Comparison of ENCODE assay signal across 8 mouse cellular contexts in the genomic region with DNA sequence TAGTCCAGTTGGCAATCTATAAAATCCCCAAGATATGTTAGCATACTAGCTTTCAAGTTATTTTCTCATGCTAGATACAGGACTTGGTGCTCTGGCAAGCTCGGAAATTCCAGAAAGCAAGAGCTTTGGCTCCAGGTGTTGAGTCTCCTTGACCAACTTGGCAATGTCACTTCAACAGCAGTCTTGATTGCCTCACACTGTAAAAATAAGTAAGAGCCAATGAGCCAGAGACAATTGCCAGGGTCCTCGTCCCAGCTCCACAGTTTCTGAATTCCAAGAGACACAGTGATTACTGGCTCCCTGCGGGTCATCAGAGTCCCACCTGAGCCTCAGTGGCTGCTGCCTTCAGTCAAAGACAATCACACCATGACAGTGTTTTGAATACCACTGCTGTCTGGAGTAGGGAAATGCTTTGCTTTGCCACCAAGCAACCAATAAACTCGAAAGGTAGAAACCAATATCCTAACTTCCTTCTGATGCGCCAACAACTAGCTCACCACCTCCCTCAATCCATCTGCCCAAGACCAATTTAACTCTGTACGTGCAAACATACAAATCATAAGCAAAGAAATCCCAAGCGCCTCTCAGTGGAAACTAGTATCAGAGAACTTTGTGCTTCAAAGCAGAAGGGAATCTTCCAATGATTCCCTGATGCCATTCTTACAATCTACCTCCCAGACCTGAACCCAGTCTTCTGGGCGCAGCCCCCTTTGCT. TPM values are rescaled to one million over a fixed set of nuclear protein-coding genes. Genes with fewer than 3 reads are reported as not detected.
DNase-seq lines count a peak whose midpoint lies in the region; ATAC-seq and TF ChIP-seq lines count a peak whose summit lies in the region.

No protein-coding gene starts in this region.

- H3K27me3 ChIP-seq in heart, embryonic 15.5 days = no peaks in the 10 kb centered on the region
- no peaks in the 10 kb centered on the region for H3K27me3 ChIP-seq in hindbrain, embryonic 14.5 days (ENCODE audit: control insufficient read depth, insufficient read depth, low read length)
- H3K27me3 ChIP-seq in midbrain, embryonic 10.5 days (ENCODE audit: low read depth, poor library complexity, severe bottlenecking) = no peaks in the 10 kb centered on the region

- TF ChIP-seq POLR2A in bone marrow macrophage, adult 2 months (IDR thresholded peaks at IDR 0.05; ENCODE audit: borderline replicate concordance, low read depth, low read length) = no peak

- H3K9ac ChIP-seq in heart, embryonic 15.5 days = peak overlapping the region; percentile 59
- peak overlapping the region; percentile 76 for H3K9ac ChIP-seq in hindbrain, embryonic 14.5 days

- peak overlapping the region; percentile 77 for H3K4me2 ChIP-seq in heart, embryonic 15.5 days
- peak overlapping the region; percentile 66 for H3K4me2 ChIP-seq in hindbrain, embryonic 14.5 days (replicated peaks)

- no peak for TF ChIP-seq CTCF in bone marrow macrophage, adult 2 months (IDR thresholded peaks at IDR 0.05; ENCODE audit: low read depth, low read length)

- WGBS in heart, embryonic 15.5 days = 38% methylated on average over 8 of the region's 8 CpGs
- 47% methylated on average over 8 of the region's 8 CpGs for WGBS in hindbrain, embryonic 14.5 days
- WGBS in midbrain, embryonic 10.5 days = 57% methylated on average over 8 of the region's 8 CpGs

- peak overlapping the region; percentile 87 for H3K27ac ChIP-seq in heart, embryonic 15.5 days
- peak overlapping the region; percentile 84 for H3K27ac ChIP-seq in bone marrow macrophage, adult 2 months (ENCODE audit: insufficient read depth, low read depth, low read length)
- H3K27ac ChIP-seq in hindbrain, embryonic 14.5 days = peak overlapping the region; percentile 89
- H3K27ac ChIP-seq in midbrain, embryonic 10.5 days (replicated peaks) = peak overlapping the region; percentile 92

- H3K4me3 ChIP-seq in heart, embryonic 15.5 days = peak overlapping the region; percentile 66
- H3K4me3 ChIP-seq in bone marrow macrophage, adult 2 months (ENCODE audit: insufficient read depth, low read length) = peak overlapping the region; percentile 71
- H3K4me3 ChIP-seq in hindbrain, embryonic 14.5 days (replicated peaks; ENCODE audit: low read length) = peak overlapping the region; percentile 71
- peak overlapping the region; percentile 81 for H3K4me3 ChIP-seq in midbrain, embryonic 10.5 days

- ATAC-seq in heart, embryonic 15.5 days (replicated peaks; ENCODE audit: insufficient number of reproducible peaks, insufficient read depth, low FRiP score, low read depth) = no peak
- no peak for ATAC-seq in hindbrain, embryonic 14.5 days (ENCODE audit: low FRiP score)

- no peak for DNase-seq in heart, adult 8-10 months (ENCODE audit: low spot score)
- DNase-seq in hindbrain, embryonic 14.5 days (ENCODE audit: low spot score) = no peak
- no peak for DNase-seq in midbrain, embryonic 10.5 days (ENCODE audit: low spot score)
- DNase-seq in ovary, postnatal 36 days (ENCODE audit: low spot score) = no peak
- no peak for DNase-seq in cerebellum, postnatal 10 days
- no peak for DNase-seq in cerebellum, postnatal 14 days

- H3K36me3 ChIP-seq in heart, embryonic 15.5 days = peaks cover 20% of the 10 kb centered on the region
- peaks cover 27% of the 10 kb centered on the region for H3K36me3 ChIP-seq in hindbrain, embryonic 14.5 days (replicated peaks; ENCODE audit: control insufficient read depth, insufficient read depth)
- peaks cover 44% of the 10 kb centered on the region for H3K36me3 ChIP-seq in midbrain, embryonic 10.5 days

- H3K4me1 ChIP-seq in heart, embryonic 15.5 days (replicated peaks) = peaks cover 26% of the 10 kb centered on the region
- H3K4me1 ChIP-seq in bone marrow macrophage, adult 2 months (ENCODE audit: control insufficient read depth, insufficient read depth, low read length) = peaks cover 34% of the 10 kb centered on the region
- H3K4me1 ChIP-seq in hindbrain, embryonic 14.5 days (replicated peaks; ENCODE audit: control insufficient read depth, insufficient read depth, low read length) = peaks cover 9% of the 10 kb centered on the region; the same call in 1 of the 2 replicates
- H3K4me1 ChIP-seq in midbrain, embryonic 10.5 days = peaks cover 17% of the 10 kb centered on the region

- H3K9me3 ChIP-seq in heart, embryonic 15.5 days (replicated peaks) = no peaks in the 10 kb centered on the region
- no peaks in the 10 kb centered on the region for H3K9me3 ChIP-seq in hindbrain, embryonic 14.5 days (ENCODE audit: control insufficient read depth, low read length)
- no peaks in the 10 kb centered on the region for H3K9me3 ChIP-seq in midbrain, embryonic 10.5 days (replicated peaks)

RNA-seq across cellular contexts. Expression of a gene that starts 0.9 kb away (rescaled TPM):
- 7.8 and 10.7 TPM in 2 replicates for polyA plus RNA-seq in heart, embryonic 15.5 days (2015; fragmentation: Nextera tagmentation; extraction: Ambion mirVana)
- total RNA-seq in heart, adult 8-10 months (2022) = 10 to 100 TPM; 11.6 to 15.9 (median 13.3) TPM
- polyA plus RNA-seq in bone marrow macrophage, adult 2 months (2012; ENCODE audit: insufficient read depth, insufficient read length, missing spikeins) = 85.3 and 90.3 TPM in 2 replicates
- polyA plus RNA-seq in hindbrain, embryonic 14.5 days (2014; fragmentation: Nextera tagmentation; extraction: Ambion mirVana) = 15.0 and 15.5 TPM in 2 replicates
- polyA plus RNA-seq in midbrain, embryonic 10.5 days (2016; fragmentation: Nextera tagmentation; extraction: Ambion mirVana) = 11.4 and 13.0 TPM in 2 replicates

RNA-seq across cellular contexts. Expression of a gene that starts 10.2 kb away (rescaled TPM):
- not detected in 2 replicates for polyA plus RNA-seq in heart, embryonic 15.5 days (2015; fragmentation: Nextera tagmentation; extraction: Ambion mirVana)
- total RNA-seq in heart, adult 8-10 months (2022) = not detected
- not detected in 2 replicates for polyA plus RNA-seq in bone marrow macrophage, adult 2 months (2012; ENCODE audit: insufficient read depth, insufficient read length, missing spikeins)
- not detected in 2 replicates for polyA plus RNA-seq in hindbrain, embryonic 14.5 days (2014; fragmentation: Nextera tagmentation; extraction: Ambion mirVana)
- not detected in 2 replicates for polyA plus RNA-seq in midbrain, embryonic 10.5 days (2016; fragmentation: Nextera tagmentation; extraction: Ambion mirVana)

RNA-seq across cellular contexts. Expression of a gene that starts 31.9 kb away (rescaled TPM):
- 7.6 and 9.6 TPM in 2 replicates for polyA plus RNA-seq in heart, embryonic 15.5 days (2015; fragmentation: Nextera tagmentation; extraction: Ambion mirVana)
- total RNA-seq in heart, adult 8-10 months (2022) = 1 to 10 TPM; 3.7 to 4.2 (median 3.8) TPM
- 10.6 and 11.6 TPM in 2 replicates for polyA plus RNA-seq in bone marrow macrophage, adult 2 months (2012; ENCODE audit: insufficient read depth, insufficient read length, missing spikeins)
- polyA plus RNA-seq in hindbrain, embryonic 14.5 days (2014; fragmentation: Nextera tagmentation; extraction: Ambion mirVana) = 7.4 and 8.3 TPM in 2 replicates
- 17.0 and 17.7 TPM in 2 replicates for polyA plus RNA-seq in midbrain, embryonic 10.5 days (2016; fragmentation: Nextera tagmentation; extraction: Ambion mirVana)

RNA-seq across cellular contexts. Expression of a gene that starts 46.8 kb away (rescaled TPM):
- 1.4 and 2.2 TPM in 2 replicates for polyA plus RNA-seq in heart, embryonic 15.5 days (2015; fragmentation: Nextera tagmentation; extraction: Ambion mirVana)
- 10 to 100 TPM; 17.8 to 27.1 (median 24.5) TPM for total RNA-seq in heart, adult 8-10 months (2022)
- 74.9 and 86.3 TPM in 2 replicates for polyA plus RNA-seq in bone marrow macrophage, adult 2 months (2012; ENCODE audit: insufficient read depth, insufficient read length, missing spikeins)
- 0.78 and 1.4 TPM in 2 replicates for polyA plus RNA-seq in hindbrain, embryonic 14.5 days (2014; fragmentation: Nextera tagmentation; extraction: Ambion mirVana)
- polyA plus RNA-seq in midbrain, embryonic 10.5 days (2016; fragmentation: Nextera tagmentation; extraction: Ambion mirVana) = 1.9 and 2.1 TPM in 2 replicates
